Mouse (Mus musculus) limb, embryonic 14.5 days (tissue): Measurements from ENCODE around the gene Pxn. TPM values are rescaled to one million over a fixed set of nuclear protein-coding genes. Genes with fewer than 3 reads are reported as not detected.

Source experiments
- ATAC-seq: fragments of 200-750 bp; cut with Nextera tagmentation; 2 replicates; pipeline ENCODE4 v1.8.0; 2017; ENCODE audit warnings: low read depth, moderate number of reproducible peaks, moderate TSS enrichment; ENCODE audit not compliant: low FRiP score
- DNase-seq: peaks from one replicate; pipeline ENCODE4 v3.0.0-alpha.2; 2015; ENCODE audit warnings: low spot score
- H3K27ac ChIP-seq: fragments of 300-500 bp; sonication (generic); replicated peaks from 2 replicates; pipeline ENCODE4 v1.5.1; 2014; ENCODE audit warnings: low read depth, mild to moderate bottlenecking, low read length, moderate library complexity, mixed read lengths
- H3K27me3 ChIP-seq: fragments of 300-500 bp; sonication (generic); 2 replicates; pipeline ENCODE4 v1.6.1; 2014; ENCODE audit warnings: low read length, mixed read lengths; ENCODE audit not compliant: control insufficient read depth, insufficient read depth
- H3K36me3 ChIP-seq: fragments of 300-500 bp; sonication (generic); 2 replicates; pipeline ENCODE4 v1.6.1; 2014; ENCODE audit warnings: mild to moderate bottlenecking, low read length, moderate library complexity, mixed read lengths; ENCODE audit not compliant: control insufficient read depth, insufficient read depth
- H3K4me1 ChIP-seq: fragments of 300-500 bp; sonication (generic); 2 replicates; pipeline ENCODE4 v1.6.1; 2014; ENCODE audit warnings: antibody characterized with exemption, low read length, mixed read lengths; ENCODE audit not compliant: control insufficient read depth, insufficient read depth
- H3K4me2 ChIP-seq: fragments of 300-500 bp; sonication (generic); replicated peaks from 2 replicates; pipeline ENCODE4 v1.6.1; 2014; ENCODE audit warnings: low read depth, mild to moderate bottlenecking, low read length, moderate library complexity; ENCODE audit not compliant: severe bottlenecking
- H3K4me3 ChIP-seq: fragments of 300-500 bp; sonication (generic); replicated peaks from 2 replicates; pipeline ENCODE4 v1.5.1; 2014; ENCODE audit warnings: low read length
- H3K9ac ChIP-seq: fragments of 300-500 bp; sonication (generic); 2 replicates; pipeline ENCODE4 v1.6.1; 2014; ENCODE audit warnings: mild to moderate bottlenecking, low read depth, low read length, moderate library complexity; ENCODE audit not compliant: severe bottlenecking
- H3K9me3 ChIP-seq: fragments of 300-500 bp; sonication (generic); 2 replicates; pipeline ENCODE4 v1.6.1; 2016; ENCODE audit warnings: low read length; ENCODE audit not compliant: control insufficient read depth
- POLR2A ChIP-seq: fragments of 200-500 bp; IDR thresholded peaks from 2 replicates; pipeline ENCODE4 v1.8.0; 2012; ENCODE audit warnings: inconsistent platforms, mild to moderate bottlenecking, moderate library complexity, borderline replicate concordance; ENCODE audit not compliant: insufficient read depth, insufficient read length; ENCODE audit errors: extremely low read depth
- WGBS: fragments of 180-500 bp; shearing (Covaris S2); extraction: QIAGEN DNeasy Blood & Tissue Kit; methylation state at CpG from one replicate; pipeline ENCODE4 v1.1.7; 2014; 5-methylcytosine and 5-hydroxymethylcytosine counted together
- polyA plus RNA-seq, 2 experiments: library from polyadenylated mRNA; depleted of rRNA in 1 of 2; stranded (reverse) in 1 of 2; unstranded in 1 of 2; fragments of >200 nt; fragmentation: Nextera tagmentation in 1 of 2; extraction: Ambion mirVana in 1 of 2; gene quantifications; 2 replicates each; pipeline versions ENCODE4 v1.2.1 to v1.2.3; 2012 to 2014

Gene Pxn
- polyA plus RNA-seq, 2 experiments: 25.0 to 119 TPM

GRCm38 (mm10) chr5:115487942-115488580 is 18.4 kb upstream of the Pxn start:
- H3K9ac ChIP-seq: no peak overlapping the region
- H3K27ac ChIP-seq: no peak overlapping the region
- no peaks in the 10 kb centered on the region for H3K9me3 ChIP-seq
- TF ChIP-seq POLR2A: no peak
- peak overlapping the region; percentile 68; the same call in 1 of the 2 replicates for H3K4me2 ChIP-seq
- no peak for DNase-seq
- WGBS: 74% methylated on average over 9 of the region's 9 CpGs
- no peaks in the 10 kb centered on the region for H3K27me3 ChIP-seq
- H3K4me1 ChIP-seq: peaks cover 22% of the 10 kb centered on the region
- no peak overlapping the region for H3K4me3 ChIP-seq
- no peak for ATAC-seq
- no peaks in the 10 kb centered on the region for H3K36me3 ChIP-seq

- Histone ChIP-seq H3K9ac (peak overlapping the region; percentile 86), H3K4me3 (peak overlapping the region; percentile 39), H3K27me3 (no peaks in the 10 kb centered on the region), H3K27ac (peak overlapping the region; percentile 100), H3K36me3 (no peaks in the 10 kb centered on the region), H3K4me2 (peak overlapping the region; percentile 68), H3K9me3 (no peaks in the 10 kb centered on the region), H3K4me1 (peaks cover 22% of the 10 kb centered on the region)
- peak; percentile 99; the same call in 1 of the 2 replicates for TF ChIP-seq POLR2A
- peak; percentile 71 for ATAC-seq
- DNase-seq: peak; percentile 91
- under 1% methylated on average over 37 of the region's 39 CpGs for WGBS
Observed at GRCm38 (mm10) chr5:115488841-115489698, 17.4 kb upstream of the Pxn start.

GRCm38 (mm10) chr5:115489699-115490637 is 16.5 kb upstream of the Pxn start:
- Histone ChIP-seq H3K4me1 (peaks cover 22% of the 10 kb centered on the region), H3K36me3 (no peaks in the 10 kb centered on the region), H3K4me2 (peak overlapping the region; percentile 68), H3K9me3 (no peaks in the 10 kb centered on the region), H3K27me3 (no peaks in the 10 kb centered on the region), H3K4me3 (peak overlapping the region; percentile 39), H3K27ac (peak overlapping the region; percentile 100), H3K9ac (peak overlapping the region; percentile 86)
- ATAC-seq (peak; percentile 74), DNase-seq (peak; percentile 91)
- peak; percentile 97; the same call in 1 of the 2 replicates for TF ChIP-seq POLR2A
- under 1% methylated on average over 50 of the region's 50 CpGs for WGBS

- DNase-seq: no peak
- Histone ChIP-seq H3K4me3 (0 out of 2 replicates have a peak overlapping the region, but pooled peaks have one; percentile 39), H3K4me1 (peaks cover 22% of the 10 kb centered on the region)
Observed at GRCm38 (mm10) chr5:115490638-115491000, 15.9 kb upstream of the Pxn start.

More at GRCm38 (mm10) chr5:115490638-115491000, 15.9 kb upstream of the Pxn start:
- H3K27ac ChIP-seq: 0 out of 2 replicates have a peak overlapping the region, but pooled peaks have one; percentile 100
- H3K4me2 ChIP-seq: peak overlapping the region; percentile 68
- no peaks in the 10 kb centered on the region for H3K9me3 ChIP-seq
- no peak for TF ChIP-seq POLR2A
- no peak overlapping the region for H3K9ac ChIP-seq
- 8% methylated on average over 8 of the region's 8 CpGs for WGBS
- no peak for ATAC-seq
- H3K27me3 ChIP-seq: no peaks in the 10 kb centered on the region
- no peaks in the 10 kb centered on the region for H3K36me3 ChIP-seq
